Mouse (Mus musculus) layer of hippocampus, adult 8-10 months (tissue): ENCODE results near the gene Ooep. TPM values are rescaled to one million over a fixed set of nuclear protein-coding genes. Genes with fewer than 3 reads are reported as not detected.

Experiments
- DNase-seq, 2 experiments: peaks; one replicate each; pipeline ENCODE4 v3.0.0; 2022; ENCODE audit warnings: low spot score in 2 of 2
- total RNA-seq, 4 experiments: library from RNA; stranded (reverse); gene quantifications; 2 replicates each; pipeline ENCODE4 v1.2.4; 2022

The Ooep gene
- total RNA-seq, result under 1 TPM in 1 of 4 experiments, not detected in 3; 0.14 TPM

DNA sequence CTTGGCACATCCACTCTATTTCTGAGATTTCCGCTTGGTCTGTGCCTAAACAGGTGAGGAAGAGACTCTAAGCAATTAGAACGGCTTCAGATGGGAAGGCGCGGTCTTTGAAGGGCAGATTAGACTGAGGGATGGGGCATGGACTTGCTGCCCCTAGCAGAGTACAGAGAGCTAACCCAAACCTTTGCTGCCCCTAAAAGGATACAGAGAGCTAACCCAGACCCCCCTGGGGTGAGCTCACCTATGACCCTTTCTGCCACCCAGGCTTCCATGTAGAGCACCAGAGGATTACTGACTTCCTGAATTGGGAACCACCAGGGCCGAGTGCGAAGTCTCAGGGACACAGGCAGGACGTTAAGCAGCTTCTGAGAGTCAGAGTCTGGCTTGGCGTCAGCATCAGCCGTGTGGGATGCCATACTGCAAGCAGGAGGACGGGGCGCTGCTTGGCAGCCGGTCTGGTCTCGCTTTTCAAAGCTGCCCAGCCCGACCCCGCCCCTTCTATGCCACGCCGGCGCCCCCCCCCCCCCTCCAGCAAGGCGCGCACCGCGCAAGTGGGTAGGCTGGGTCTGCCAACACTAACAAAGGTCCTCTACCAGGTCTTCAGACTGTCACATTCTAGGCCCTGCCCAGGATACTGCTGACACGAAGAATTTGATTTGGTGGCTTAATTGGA is at the start of gene Ooep:
Gene Ooep (minus strand): TSS at position 613 of the 673 bp plus-strand sequence.
- DNase-seq, result peak in 1 of 2 experiments; percentile 5

DNA sequence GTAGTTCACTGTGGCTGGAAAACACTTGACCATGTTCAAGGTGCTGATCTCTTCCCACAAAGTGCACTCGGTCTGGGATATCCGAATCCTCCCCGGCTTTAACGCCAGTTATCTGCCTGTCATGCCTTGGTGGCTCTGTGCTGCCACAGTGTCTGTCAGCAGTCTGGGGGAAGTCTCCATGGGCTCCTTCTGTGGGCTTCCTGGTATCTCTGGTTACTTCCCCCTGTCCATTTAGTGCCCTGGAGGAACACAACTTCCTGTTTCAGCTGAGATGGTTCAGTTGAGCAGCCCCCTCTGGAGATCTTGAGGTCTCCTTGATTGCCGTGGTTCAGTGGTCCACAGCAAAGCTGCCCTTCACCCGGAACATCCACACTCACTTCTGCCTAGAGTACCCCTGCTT is 49.7 kb upstream of the Ooep start:
- DNase-seq, result no peak

GRCm38 (mm10) chr9:78427362-78427781 is 48.8 kb upstream of the Ooep start:
- no peak for DNase-seq

- no peak for DNase-seq
Measured at GRCm38 (mm10) chr9:78401596-78401995, 23.1 kb upstream of the Ooep start.

DNA sequence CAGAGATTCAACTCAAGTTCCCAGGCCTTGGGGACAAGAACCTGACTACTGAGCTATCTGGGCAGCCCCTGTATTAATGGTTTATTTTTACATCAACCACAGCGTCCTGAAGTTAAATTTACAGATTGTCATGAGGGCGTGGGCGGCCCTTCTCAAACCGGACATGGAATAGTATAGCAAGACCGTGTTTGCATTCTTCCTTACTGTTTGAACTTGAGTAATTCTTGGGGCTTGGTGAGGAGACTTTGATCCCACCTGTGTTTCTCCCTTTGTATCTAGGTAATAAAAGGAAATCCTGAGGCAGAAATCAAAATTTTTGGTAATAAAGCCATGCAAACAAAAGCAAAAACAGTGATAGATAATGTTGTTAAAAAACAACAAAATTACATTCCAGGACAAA is 22.0 kb upstream of the Ooep start:
- no peak for DNase-seq

GRCm38 (mm10) chr9:78396517-78396916 is 18.0 kb upstream of the Ooep start:
- no peak for DNase-seq

DNA sequence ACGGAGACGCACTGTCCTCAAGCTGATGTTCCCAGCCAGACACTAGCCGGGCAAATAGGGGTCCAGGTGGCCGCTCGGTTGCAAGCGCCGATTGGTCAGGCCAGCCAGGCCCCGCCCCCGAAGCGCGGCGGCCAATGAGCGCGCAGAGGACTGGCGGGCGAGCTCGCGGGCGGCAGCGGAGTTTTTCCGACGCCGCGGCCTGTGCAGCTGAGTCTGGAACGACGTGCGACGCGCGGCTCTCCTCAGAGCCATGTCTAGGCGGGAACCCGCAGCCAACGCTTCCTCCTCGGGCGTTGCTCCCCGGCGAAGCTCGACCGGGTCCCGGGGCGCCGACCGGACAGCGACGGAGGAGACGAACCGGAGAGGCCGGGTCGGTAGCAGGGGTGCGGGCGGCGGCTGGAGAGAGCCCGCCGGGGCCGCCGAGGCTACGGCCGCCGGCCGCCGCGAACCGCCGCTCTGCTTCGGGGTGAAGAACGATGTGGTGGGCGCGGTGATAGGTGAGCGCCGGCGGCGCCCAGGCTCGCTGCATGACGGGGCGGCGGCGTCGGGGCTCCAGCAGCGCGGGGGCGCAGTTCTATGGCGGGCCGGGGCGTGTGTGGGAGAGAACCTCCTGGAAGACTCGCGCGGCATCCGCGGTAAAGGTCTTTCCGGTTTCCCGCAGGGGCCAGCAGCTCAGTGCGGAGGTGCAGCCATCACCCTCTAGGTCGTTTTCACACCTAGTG is 17.3 kb upstream of the Ooep start, which contains the start of gene Ddx43:
Gene Ddx43 (plus strand): TSS at position 148 of the 722 bp plus-strand sequence.
- peak in 1 of 2 experiments; percentile 6 for DNase-seq

GRCm38 (mm10) chr9:78395244-78395629 is 16.7 kb upstream of the Ooep start:
- no peak for DNase-seq

GRCm38 (mm10) chr9:78394602-78395001 is 16.1 kb upstream of the Ooep start:
- no peak for DNase-seq

GRCm38 (mm10) chr9:78393741-78394140 is 15.2 kb upstream of the Ooep start:
- DNase-seq, result no peak

GRCm38 (mm10) chr9:78389981-78390380 is 11.5 kb upstream of the Ooep start:
- DNase-seq, result no peak

- DNase-seq, result no peak
Measured at GRCm38 (mm10) chr9:78386947-78387346, 8.4 kb upstream of the Ooep start.

GRCm38 (mm10) chr9:78385893-78386292 is 7.4 kb upstream of the Ooep start:
- no peak for DNase-seq

DNA sequence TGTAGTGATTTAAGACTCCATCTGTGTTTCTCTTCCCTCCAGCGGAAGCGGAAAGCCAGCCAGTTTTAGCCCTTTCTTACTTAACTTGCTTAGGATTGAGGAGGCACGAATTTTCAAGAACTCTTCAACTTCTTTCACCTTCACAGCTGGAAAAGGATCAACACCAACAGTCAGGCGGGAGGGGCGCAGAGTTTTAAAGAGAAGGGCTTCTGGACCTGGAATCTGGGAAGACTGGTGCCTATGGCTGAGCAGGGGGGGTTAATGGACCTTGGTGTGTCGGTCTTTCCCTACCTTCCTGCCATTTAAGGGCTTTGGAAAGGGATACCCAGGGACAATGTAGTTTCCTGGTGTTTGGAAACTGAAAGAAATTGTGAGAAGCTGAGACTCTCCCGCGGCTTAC is 979 bp downstream of the Ooep start:
- DNase-seq, result no peak

DNA sequence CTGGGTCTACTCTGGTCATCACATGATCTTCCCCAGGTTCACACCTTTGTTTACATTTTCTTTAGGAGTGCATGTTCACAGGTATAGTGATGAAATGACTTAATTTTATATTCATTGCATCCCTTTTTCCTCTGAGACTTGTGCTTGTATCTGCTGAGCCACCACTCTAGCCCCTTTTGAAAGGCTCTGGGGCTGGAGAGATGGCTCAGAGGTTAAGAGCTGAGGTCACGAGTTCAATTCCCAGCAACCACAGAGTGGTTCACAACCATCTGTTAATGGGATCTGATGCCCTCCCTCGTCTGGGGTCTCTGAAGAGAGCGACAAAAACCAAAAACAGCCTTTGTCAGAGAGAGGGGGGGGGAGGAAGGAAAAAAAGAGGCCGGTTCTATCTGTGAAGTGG is 3.0 kb downstream of the Ooep start:
- DNase-seq, result no peak

- no peak for DNase-seq
Measured at GRCm38 (mm10) chr9:78374885-78375389, 3.6 kb downstream of the Ooep start.

GRCm38 (mm10) chr9:78374397-78374796 is 4.1 kb downstream of the Ooep start:
- no peak for DNase-seq

DNA sequence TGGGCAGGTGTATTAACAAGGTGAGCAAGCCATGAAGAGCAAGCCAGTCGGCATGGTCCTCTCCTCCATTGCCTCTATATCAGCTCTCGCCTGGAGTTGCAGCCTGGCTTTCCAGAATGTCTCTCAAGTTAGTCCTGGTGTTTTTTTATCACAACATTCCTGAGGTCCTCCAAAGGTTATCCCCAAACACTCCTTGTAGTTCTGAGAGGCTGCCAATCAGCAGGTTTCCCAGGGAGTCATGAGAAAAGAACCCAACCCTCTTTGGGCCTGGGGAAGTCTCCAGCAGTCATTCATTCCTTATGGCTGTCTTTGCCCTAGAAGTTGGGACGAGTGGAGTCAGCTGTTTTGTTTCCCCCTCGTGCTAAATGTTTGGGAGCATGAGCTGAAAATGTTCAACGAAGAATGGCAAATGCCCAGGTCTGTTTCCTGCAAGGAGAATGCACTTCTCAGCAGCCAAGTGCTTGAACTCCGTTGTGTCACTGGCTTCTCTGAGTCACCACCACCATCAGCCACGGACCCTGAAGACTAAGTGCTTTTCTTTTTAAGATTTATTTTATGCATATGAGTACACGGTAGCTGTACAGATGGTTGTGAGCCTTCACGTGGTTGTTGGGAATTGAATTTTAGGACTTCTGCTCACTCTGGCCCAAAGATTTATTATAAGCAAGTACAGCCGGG is 5.6 kb downstream of the Ooep start:
- no peak for DNase-seq

- no peak for DNase-seq
Measured at GRCm38 (mm10) chr9:78371441-78371840, 7.1 kb downstream of the Ooep start.

GRCm38 (mm10) chr9:78369786-78370185 is 8.7 kb downstream of the Ooep start:
- no peak for DNase-seq

DNA sequence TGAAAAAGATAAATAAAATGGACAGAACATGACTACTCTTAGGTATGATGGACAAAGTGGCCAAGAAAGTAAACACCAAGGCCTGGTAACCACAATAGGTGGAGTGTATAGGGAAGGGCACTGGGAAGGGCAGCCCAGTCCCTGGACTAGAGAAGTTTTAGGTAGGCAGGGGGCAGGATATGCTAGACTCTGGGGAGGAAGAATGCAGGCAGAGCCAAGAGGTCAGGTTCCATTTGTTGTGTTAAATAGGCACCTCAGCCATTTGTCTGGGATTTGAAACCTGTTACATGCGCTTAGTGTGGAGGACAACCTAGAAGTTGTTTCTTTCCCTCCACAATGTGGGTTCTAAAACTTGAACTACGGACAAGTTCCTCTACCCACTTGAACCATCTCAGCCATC is 9.2 kb downstream of the Ooep start:
- DNase-seq, result no peak

- DNase-seq, result no peak
Measured at GRCm38 (mm10) chr9:78368671-78369293, 9.7 kb downstream of the Ooep start.
